Mouse (Mus musculus) heart, postnatal 0 days (tissue): ENCODE measurements around the gene Gcm1.

Experiments used
- CTCF ChIP-seq: IDR thresholded peaks from 2 replicates; pipeline ENCODE4 v1.5.1; 2016; ENCODE audit warnings: antibody characterized with exemption, control low read depth, low read depth
- EP300 ChIP-seq: IDR thresholded peaks from 2 replicates; pipeline ENCODE4 v1.6.1; 2016; ENCODE audit warnings: antibody characterized with exemption, low read depth

DNA sequence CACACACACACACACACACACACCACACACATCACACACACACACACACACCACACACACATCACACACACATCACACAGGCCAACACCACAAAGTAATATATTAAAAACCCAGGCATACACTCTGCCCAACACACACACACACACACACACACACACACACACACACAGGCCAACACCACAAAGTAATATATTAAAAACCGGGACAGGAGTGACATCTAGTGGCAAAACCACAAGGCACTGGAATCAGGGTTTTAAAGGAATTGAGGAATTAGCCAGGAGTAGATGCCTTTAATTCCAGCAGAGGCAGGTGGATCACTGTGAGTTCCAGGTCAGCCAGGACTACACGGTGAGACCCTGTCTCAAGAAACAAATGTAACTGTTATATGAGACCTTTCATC is 26.5 kb downstream of the Gcm1 start:
- TF ChIP-seq CTCF, result peak; percentile 51
- no peak for TF ChIP-seq EP300
